Mouse (Mus musculus) limb, embryonic 13.5 days (tissue): ENCODE data around the gene Lipt2. TPM values are rescaled to one million over a fixed set of nuclear protein-coding genes. Genes with fewer than 3 reads are reported as not detected.

ENCODE experiments used
- ATAC-seq: fragments of 200-750 bp; cut with Nextera tagmentation; 2 replicates; pipeline ENCODE4 v1.8.0; 2017; ENCODE audit warnings: low read depth, moderate number of reproducible peaks, moderate TSS enrichment; ENCODE audit not compliant: low FRiP score
- H3K27ac ChIP-seq: fragments of 300-500 bp; sonication (generic); 2 replicates; pipeline ENCODE4 v1.5.1; 2015; ENCODE audit warnings: inconsistent platforms, mild to moderate bottlenecking, moderate library complexity
- H3K27me3 ChIP-seq: fragments of 300-500 bp; sonication (generic); 2 replicates; pipeline ENCODE4 v1.6.1; 2015; ENCODE audit warnings: mild to moderate bottlenecking, inconsistent platforms
- H3K36me3 ChIP-seq: fragments of 300-500 bp; sonication (generic); 2 replicates; pipeline ENCODE4 v1.6.1; 2015; ENCODE audit warnings: inconsistent platforms, mild to moderate bottlenecking, moderate library complexity
- H3K4me1 ChIP-seq: fragments of 300-500 bp; sonication (generic); 2 replicates; pipeline ENCODE4 v1.6.1; 2015; ENCODE audit warnings: inconsistent platforms
- H3K4me2 ChIP-seq: fragments of 300-500 bp; sonication (generic); replicated peaks from 2 replicates; pipeline ENCODE4 v1.6.1; 2015; ENCODE audit warnings: inconsistent platforms, mild to moderate bottlenecking, moderate library complexity
- H3K4me3 ChIP-seq: fragments of 300-500 bp; sonication (generic); 2 replicates; pipeline ENCODE4 v1.5.1; 2015; ENCODE audit warnings: moderate library complexity, mild to moderate bottlenecking, inconsistent platforms
- H3K9ac ChIP-seq: fragments of 300-500 bp; sonication (generic); 2 replicates; pipeline ENCODE4 v1.6.1; 2015; ENCODE audit warnings: mild to moderate bottlenecking, inconsistent platforms
- H3K9me3 ChIP-seq: fragments of 300-500 bp; sonication (generic); 2 replicates; pipeline ENCODE4 v1.6.1; 2016; ENCODE audit warnings: inconsistent platforms
- WGBS: fragments of 180-500 bp; shearing (Covaris S2); methylation state at CpG from one replicate; pipeline ENCODE4 v1.1.7; 2015; 5-methylcytosine and 5-hydroxymethylcytosine counted together
- polyA plus RNA-seq: library from polyadenylated mRNA; unstranded; fragments of >200 nt; fragmentation: Nextera tagmentation; extraction: Ambion mirVana; gene quantifications from 2 replicates; pipeline ENCODE4 v1.2.1, GENCODE M21; 2015

Gene Lipt2
- polyA plus RNA-seq, 1 experiment from 2014 or later = 24.8 TPM

GRCm38 (mm10) chr7:100132379-100132778, 26.7 kb upstream of the Lipt2 start:
- WGBS = 57% methylated on average over 1 of the region's 1 CpGs
- peak; percentile 44; the same call in 1 of the 2 replicates for ATAC-seq

DNA sequence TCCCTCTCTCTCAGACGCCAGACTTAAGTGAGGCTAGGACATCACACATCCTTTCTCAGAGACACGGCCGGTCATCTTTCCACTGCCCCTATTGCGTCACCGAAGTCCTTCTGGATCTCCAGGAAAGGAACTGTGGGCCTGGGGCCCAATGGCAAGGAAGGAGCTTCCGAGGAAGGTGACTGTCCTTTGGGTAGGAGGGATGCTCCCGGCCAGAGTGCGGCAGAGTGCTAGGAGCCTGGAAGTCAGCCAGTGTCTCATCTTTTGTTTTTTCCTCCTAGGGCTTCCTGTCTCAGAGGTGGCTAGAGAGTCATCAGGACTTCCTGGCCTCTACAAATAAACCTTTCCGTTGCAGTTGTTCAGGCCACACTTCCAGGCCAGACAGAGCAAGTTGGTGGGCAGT, 22.0 kb upstream of the Lipt2 start:
- no peak overlapping the region for H3K4me3 ChIP-seq
- H3K4me1 ChIP-seq = no peaks in the 10 kb centered on the region
- no peak for ATAC-seq
- H3K27ac ChIP-seq = no peak overlapping the region
- H3K27me3 ChIP-seq = no peaks in the 10 kb centered on the region
- no peak overlapping the region for H3K9ac ChIP-seq
- no peak overlapping the region for H3K4me2 ChIP-seq
- 76% methylated on average over 9 of the region's 9 CpGs for WGBS
- no peaks in the 10 kb centered on the region for H3K36me3 ChIP-seq
- no peaks in the 10 kb centered on the region for H3K9me3 ChIP-seq

More at GRCm38 (mm10) chr7:100132379-100132778, 26.7 kb upstream of the Lipt2 start:
- H3K27me3 ChIP-seq = no peaks in the 10 kb centered on the region
- H3K4me1 ChIP-seq = no peaks in the 10 kb centered on the region
- H3K27ac ChIP-seq = 0 out of 2 replicates have a peak overlapping the region, but pooled peaks have one; percentile 28
- H3K4me3 ChIP-seq = no peak overlapping the region
- no peak overlapping the region for H3K9ac ChIP-seq
- H3K9me3 ChIP-seq = no peaks in the 10 kb centered on the region
- H3K4me2 ChIP-seq = no peak overlapping the region
- no peaks in the 10 kb centered on the region for H3K36me3 ChIP-seq

- H3K4me2 ChIP-seq = no peak overlapping the region
- no peak overlapping the region for H3K27ac ChIP-seq
- no peaks in the 10 kb centered on the region for H3K4me1 ChIP-seq
- H3K27me3 ChIP-seq = no peaks in the 10 kb centered on the region
- 88% methylated on average over 4 of the region's 4 CpGs for WGBS
- ATAC-seq = no peak
- H3K36me3 ChIP-seq = no peaks in the 10 kb centered on the region
- H3K9me3 ChIP-seq = no peaks in the 10 kb centered on the region
- H3K9ac ChIP-seq = no peak overlapping the region
- no peak overlapping the region for H3K4me3 ChIP-seq
Observed at GRCm38 (mm10) chr7:100138075-100138474, 21.0 kb upstream of the Lipt2 start.

DNA sequence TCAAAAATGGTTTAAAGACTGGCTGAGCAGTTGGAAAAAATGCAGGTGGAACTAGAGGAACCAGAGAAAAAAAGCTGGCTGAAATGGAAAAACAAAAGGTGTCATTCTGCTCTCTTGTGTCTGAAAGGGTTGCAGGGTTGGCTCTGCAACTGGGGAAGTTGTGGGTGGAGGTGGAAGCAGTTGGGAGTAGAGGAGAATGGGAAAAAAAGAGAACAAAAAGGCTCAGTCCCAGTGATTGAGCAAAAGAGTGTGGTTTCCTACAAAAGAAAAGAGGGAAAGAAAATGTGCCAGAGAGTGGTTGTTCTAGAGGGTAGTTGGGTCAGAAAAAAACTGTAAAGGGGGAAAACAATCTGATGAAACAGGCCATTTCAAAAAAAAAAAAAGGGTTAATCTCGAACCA, 18.5 kb upstream of the Lipt2 start:
- no peak overlapping the region for H3K9ac ChIP-seq
- no peak overlapping the region for H3K4me2 ChIP-seq
- no peak for ATAC-seq
- 73% methylated on average over 1 of the region's 1 CpGs for WGBS
- H3K27ac ChIP-seq = no peak overlapping the region
- H3K9me3 ChIP-seq = no peaks in the 10 kb centered on the region
- no peaks in the 10 kb centered on the region for H3K36me3 ChIP-seq
- H3K4me3 ChIP-seq = no peak overlapping the region
- H3K27me3 ChIP-seq = no peaks in the 10 kb centered on the region
- H3K4me1 ChIP-seq = no peaks in the 10 kb centered on the region

DNA sequence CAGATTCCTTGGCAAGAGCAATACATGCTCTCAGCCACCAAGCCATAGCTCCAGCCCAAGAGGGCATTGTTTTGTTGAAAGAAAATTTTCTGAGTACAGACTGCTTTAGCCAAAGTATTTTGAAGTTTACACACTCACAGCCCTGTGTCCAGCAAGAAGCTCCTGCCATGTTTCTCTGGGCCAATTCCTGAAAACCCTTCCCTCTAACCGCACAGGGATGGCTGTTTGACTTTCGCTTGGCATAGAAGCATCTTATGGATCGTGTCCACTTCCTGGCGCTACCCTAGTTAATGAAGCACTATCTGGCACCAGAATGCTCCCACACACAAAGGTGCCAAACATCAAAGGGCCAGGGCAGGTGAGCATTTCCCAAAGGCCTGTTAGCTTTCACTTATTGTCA, 10.5 kb upstream of the Lipt2 start:
- Histone ChIP-seq H3K4me1 (no peaks in the 10 kb centered on the region), H3K36me3 (no peaks in the 10 kb centered on the region), H3K27me3 (no peaks in the 10 kb centered on the region), H3K9me3 (no peaks in the 10 kb centered on the region), H3K4me3 (no peak overlapping the region), H3K4me2 (no peak overlapping the region), H3K27ac (no peak overlapping the region), H3K9ac (no peak overlapping the region)
- WGBS = 89% methylated on average over 4 of the region's 4 CpGs
- no peak for ATAC-seq

- ATAC-seq = no peak
Observed at GRCm38 (mm10) chr7:100150086-100150485, 9.0 kb upstream of the Lipt2 start.

GRCm38 (mm10) chr7:100150626-100151025, 8.5 kb upstream of the Lipt2 start:
- Histone ChIP-seq H3K4me2 (no peak overlapping the region), H3K9me3 (no peaks in the 10 kb centered on the region), H3K36me3 (no peaks in the 10 kb centered on the region), H3K9ac (no peak overlapping the region), H3K27me3 (no peaks in the 10 kb centered on the region), H3K27ac (no peak overlapping the region), H3K4me1 (no peaks in the 10 kb centered on the region), H3K4me3 (no peak overlapping the region)
- WGBS = 83% methylated on average over 11 of the region's 11 CpGs
- no peak for ATAC-seq

More at GRCm38 (mm10) chr7:100150086-100150485, 9.0 kb upstream of the Lipt2 start:
- H3K4me1 ChIP-seq = no peaks in the 10 kb centered on the region
- no peak overlapping the region for H3K4me2 ChIP-seq
- H3K27ac ChIP-seq = no peak overlapping the region
- no peaks in the 10 kb centered on the region for H3K9me3 ChIP-seq
- H3K27me3 ChIP-seq = no peaks in the 10 kb centered on the region
- 64% methylated on average over 10 of the region's 10 CpGs for WGBS
- H3K4me3 ChIP-seq = no peak overlapping the region
- H3K36me3 ChIP-seq = no peaks in the 10 kb centered on the region
- H3K9ac ChIP-seq = no peak overlapping the region

GRCm38 (mm10) chr7:100157669-100158068, 1.4 kb upstream of the Lipt2 start:
- H3K4me3 ChIP-seq = no peak overlapping the region
- 78% methylated on average over 4 of the region's 4 CpGs for WGBS
- H3K27me3 ChIP-seq = no peaks in the 10 kb centered on the region
- H3K4me2 ChIP-seq = no peak overlapping the region
- H3K27ac ChIP-seq = no peak overlapping the region
- no peak for ATAC-seq
- H3K36me3 ChIP-seq = no peaks in the 10 kb centered on the region; the same call in 1 of the 2 replicates
- H3K4me1 ChIP-seq = peaks cover 7% of the 10 kb centered on the region
- H3K9ac ChIP-seq = no peak overlapping the region
- no peaks in the 10 kb centered on the region for H3K9me3 ChIP-seq

GRCm38 (mm10) chr7:100160006-100160405, 929 bp downstream of the Lipt2 start:
- Histone ChIP-seq H3K36me3 (no peaks in the 10 kb centered on the region; the same call in 1 of the 2 replicates), H3K27ac (peak overlapping the region; percentile 98), H3K4me1 (peaks cover 10% of the 10 kb centered on the region), H3K9me3 (no peaks in the 10 kb centered on the region), H3K4me3 (peak overlapping the region; percentile 76), H3K9ac (peak overlapping the region; percentile 94), H3K27me3 (no peaks in the 10 kb centered on the region), H3K4me2 (peak overlapping the region; percentile 75)
- WGBS = 71% methylated on average over 7 of the region's 7 CpGs
- no peak for ATAC-seq

DNA sequence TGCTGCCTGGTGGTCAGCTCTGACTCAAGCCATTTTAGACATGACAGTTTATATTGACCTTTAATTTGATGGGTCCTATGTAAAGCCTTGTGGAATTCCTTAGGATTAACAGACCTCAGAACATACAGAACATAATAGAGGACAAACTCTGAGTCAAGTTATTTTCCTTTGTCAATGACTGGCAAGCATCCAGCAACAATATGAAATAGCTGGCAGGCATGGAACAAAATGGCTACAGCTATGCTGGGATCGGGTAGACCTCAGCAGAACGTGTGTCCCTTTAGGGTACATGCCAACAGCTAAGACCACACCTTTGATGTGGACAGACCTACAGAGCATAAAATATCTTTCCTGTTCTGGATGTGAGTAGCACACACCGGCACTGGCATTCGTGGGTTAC, 4.4 kb downstream of the Lipt2 start:
- Histone ChIP-seq H3K36me3 (no peaks in the 10 kb centered on the region; the same call in 1 of the 2 replicates), H3K27me3 (no peaks in the 10 kb centered on the region), H3K4me1 (peaks cover 10% of the 10 kb centered on the region), H3K4me2 (no peak overlapping the region), H3K4me3 (no peak overlapping the region), H3K9me3 (no peaks in the 10 kb centered on the region), H3K9ac (no peak overlapping the region), H3K27ac (no peak overlapping the region)
- no peak for ATAC-seq
- WGBS = 62% methylated on average over 4 of the region's 4 CpGs

DNA sequence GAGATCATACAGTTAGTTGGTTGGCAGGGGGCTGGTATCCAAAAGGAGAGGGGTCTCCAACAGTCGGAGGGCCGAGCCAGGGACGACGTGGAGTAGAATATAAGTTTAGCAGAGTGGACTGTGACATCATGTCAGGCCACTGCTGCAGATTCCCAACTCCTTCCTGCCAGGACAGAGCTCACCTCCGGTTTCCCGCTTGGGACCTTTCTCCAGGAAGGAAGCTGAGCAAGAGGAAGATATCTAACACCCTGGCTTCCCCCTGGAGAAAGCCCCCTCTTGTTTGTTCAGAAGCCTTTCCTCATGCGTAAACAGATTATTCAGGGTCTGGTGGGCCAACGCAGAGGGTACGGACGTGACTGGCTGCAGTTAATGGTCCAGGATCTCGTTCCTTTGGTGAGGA, 9.6 kb downstream of the Lipt2 start:
- no peak overlapping the region for H3K4me3 ChIP-seq
- ATAC-seq = no peak
- H3K27me3 ChIP-seq = no peaks in the 10 kb centered on the region
- no peaks in the 10 kb centered on the region for H3K9me3 ChIP-seq
- H3K36me3 ChIP-seq = no peaks in the 10 kb centered on the region
- 80% methylated on average over 11 of the region's 11 CpGs for WGBS
- H3K9ac ChIP-seq = no peak overlapping the region
- H3K4me2 ChIP-seq = no peak overlapping the region
- 0 out of 2 replicates have a peak, but pooled peaks cover 1% of the 10 kb centered on the region for H3K4me1 ChIP-seq
- no peak overlapping the region for H3K27ac ChIP-seq

GRCm38 (mm10) chr7:100170756-100171155, 11.7 kb downstream of the Lipt2 start:
- Histone ChIP-seq H3K4me3 (no peak overlapping the region), H3K9ac (no peak overlapping the region), H3K36me3 (no peaks in the 10 kb centered on the region), H3K4me1 (no peaks in the 10 kb centered on the region), H3K27me3 (no peaks in the 10 kb centered on the region; the same call in 1 of the 2 replicates), H3K4me2 (no peak overlapping the region), H3K9me3 (no peaks in the 10 kb centered on the region), H3K27ac (no peak overlapping the region)
- ATAC-seq = no peak
- 60% methylated on average over 4 of the region's 4 CpGs for WGBS

DNA sequence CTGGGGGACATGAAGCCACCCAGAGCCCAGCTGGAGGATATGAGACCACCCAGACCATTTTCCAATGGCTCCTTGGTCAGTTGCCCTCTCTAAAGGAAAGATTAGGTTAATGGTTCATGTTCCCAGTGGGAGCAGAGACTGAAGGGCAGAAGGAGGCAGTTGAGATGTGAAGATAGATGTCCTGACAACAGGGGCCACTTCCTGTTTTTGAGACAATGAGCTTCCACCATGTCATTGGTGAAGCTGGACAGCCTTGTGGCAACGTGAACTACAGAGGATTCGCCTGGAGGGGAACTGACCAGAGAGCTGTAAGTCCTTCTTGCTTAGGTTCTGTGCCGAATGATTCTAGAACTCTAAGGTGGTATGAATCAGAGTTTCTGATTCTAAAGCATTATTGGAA, 17.2 kb downstream of the Lipt2 start, which contains the start of gene Kcne3:
Gene Kcne3 (plus strand): TSS at position 234 of the 400 bp plus-strand sequence.
- no peak within 1 kb of the TSS for H3K4me2 ChIP-seq
- no peaks in the 10 kb centered on the region for H3K9me3 ChIP-seq
- ATAC-seq = no peak
- H3K9ac ChIP-seq = no peak within 1 kb of the TSS
- 68% methylated on average over 3 of the region's 3 CpGs for WGBS
- H3K36me3 ChIP-seq = no peaks in the 10 kb centered on the region
- peaks cover 15% of the 10 kb centered on the region for H3K4me1 ChIP-seq
- peaks cover 53% of the 10 kb centered on the region for H3K27me3 ChIP-seq
- no peak within 1 kb of the TSS for H3K27ac ChIP-seq
- no peak within 1 kb of the TSS for H3K4me3 ChIP-seq
